Mouse (Mus musculus): ENCODE results near the gene Hoxd3. TPM values are rescaled to one million over a fixed set of nuclear protein-coding genes. Genes with fewer than 3 reads are reported as not detected.

Gene Hoxd3
- 0.99 TPM for polyA plus RNA-seq (2014; fragmentation: Illumina TruSeq; extraction: RNeasy Lipid Tissue Mini Kit (QIAGEN cat#74804); ENCODE audit: low read depth, low replicate concordance)

GRCm38 (mm10) chr2:74711721-74712621, at the start of gene Hoxd3, which contains the start of gene Hoxd4:
TSS of gene Hoxd3 (plus strand) at chr2:74711927.
TSS of gene Hoxd4 (plus strand) at chr2:74711929.

DNA sequence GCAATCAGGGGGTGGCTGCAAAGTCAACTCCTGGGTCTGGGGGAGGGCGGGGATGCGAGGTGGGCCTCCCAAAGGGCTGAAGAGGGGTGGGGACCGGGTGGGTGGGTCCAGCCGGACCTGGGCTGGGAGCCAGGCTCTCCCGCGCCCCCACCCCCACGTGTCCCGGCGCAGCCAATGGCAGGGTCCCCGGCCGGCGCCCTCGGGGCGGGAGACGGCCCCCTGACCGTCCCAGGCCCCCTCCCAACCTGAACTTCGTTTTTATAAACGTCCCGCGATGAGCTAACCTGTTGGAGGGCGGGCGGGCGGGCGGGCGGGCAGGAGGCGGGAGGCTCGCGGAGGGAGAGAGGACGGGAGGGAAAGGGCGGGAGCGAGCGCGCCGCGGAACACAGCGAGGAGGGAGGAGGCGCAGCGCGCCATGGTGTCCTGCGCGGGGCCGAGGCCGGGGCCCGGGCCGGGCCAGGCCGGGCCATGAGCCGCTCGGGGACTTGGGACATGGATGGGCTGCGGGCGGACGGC, 43.8 kb upstream of the Hoxd3 start, which contains the start of gene Hoxd13:
Hoxd13 (plus strand) TSS at position 469 of the 516 bp plus-strand sequence.

GRCm38 (mm10) chr2:74674881-74675665, 36.7 kb upstream of the Hoxd3 start, which contains the start of gene Hoxd12:
TSS of gene Hoxd12 (plus strand) at chr2:74675013.

DNA sequence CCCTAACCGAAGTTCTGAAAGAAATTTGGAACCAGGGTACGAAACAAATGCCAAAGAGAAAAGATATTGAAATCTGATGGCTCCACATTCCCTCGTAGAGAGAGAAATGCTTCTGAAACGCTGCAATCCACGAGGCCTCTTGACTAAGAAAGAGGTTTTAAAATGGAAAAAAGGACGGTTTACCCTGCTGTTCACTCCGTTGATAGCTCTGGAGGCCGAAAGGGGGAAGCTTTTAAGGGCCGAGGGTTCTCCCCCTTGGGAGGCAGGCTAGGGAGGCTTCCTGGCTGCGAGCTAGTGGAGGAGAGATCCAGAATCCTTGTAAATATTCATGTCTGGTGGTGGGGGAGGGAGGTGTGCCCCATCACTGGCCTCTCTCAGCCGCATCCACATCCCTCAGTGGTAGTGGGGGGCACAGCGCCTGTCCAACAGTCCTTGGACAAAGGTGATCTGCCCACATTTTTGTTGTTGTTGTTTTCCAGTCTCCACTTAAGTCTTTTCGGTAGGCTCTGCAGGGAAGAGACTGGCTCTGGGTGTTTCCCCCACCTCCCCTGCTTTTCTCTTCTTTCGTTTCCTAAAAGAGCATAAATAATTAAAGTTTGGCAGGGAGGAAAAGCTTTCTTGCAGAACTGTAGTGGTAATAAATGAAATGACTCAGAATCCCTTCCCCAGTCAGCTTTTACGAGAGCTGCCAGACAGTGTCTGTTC, 32.7 kb upstream of the Hoxd3 start, which contains the start of gene Hoxd11:
Hoxd11 (plus strand) TSS at position 667 of the 705 bp plus-strand sequence.

GRCm38 (mm10) chr2:74691022-74691951, 20.4 kb upstream of the Hoxd3 start, which contains the start of gene Hoxd10:
TSS of gene Hoxd10 (plus strand) at chr2:74691924.

DNA sequence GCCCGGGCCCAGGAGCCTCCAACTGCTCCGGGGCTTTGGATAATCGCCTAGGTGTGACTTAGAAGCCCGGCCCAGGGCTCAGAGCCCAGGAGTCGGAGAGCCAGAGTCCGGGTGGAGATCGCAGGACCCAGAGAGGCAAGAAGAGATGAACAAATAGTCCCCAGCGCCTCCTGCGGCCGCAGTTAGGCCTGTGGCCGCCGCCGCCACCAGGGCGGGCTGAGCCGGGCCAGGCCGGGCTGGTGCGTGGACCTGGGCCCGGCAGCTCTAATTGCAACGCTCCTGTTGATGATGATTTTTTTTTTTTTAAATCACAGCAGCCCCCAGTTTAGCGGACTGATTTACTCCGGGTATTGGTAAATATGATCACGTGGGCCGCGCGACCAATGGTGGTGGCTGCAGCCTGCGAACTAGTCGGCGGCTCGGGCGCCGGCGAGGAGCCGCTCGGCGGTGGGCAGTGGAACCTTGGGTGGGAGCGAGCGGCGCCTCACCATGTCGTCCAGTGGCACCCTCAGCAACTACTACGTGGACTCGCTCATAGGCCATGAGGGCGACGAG, 14.1 kb upstream of the Hoxd3 start, which contains the start of gene Hoxd9:
Hoxd9 (plus strand) TSS at position 161 of the 555 bp plus-strand sequence.

DNA sequence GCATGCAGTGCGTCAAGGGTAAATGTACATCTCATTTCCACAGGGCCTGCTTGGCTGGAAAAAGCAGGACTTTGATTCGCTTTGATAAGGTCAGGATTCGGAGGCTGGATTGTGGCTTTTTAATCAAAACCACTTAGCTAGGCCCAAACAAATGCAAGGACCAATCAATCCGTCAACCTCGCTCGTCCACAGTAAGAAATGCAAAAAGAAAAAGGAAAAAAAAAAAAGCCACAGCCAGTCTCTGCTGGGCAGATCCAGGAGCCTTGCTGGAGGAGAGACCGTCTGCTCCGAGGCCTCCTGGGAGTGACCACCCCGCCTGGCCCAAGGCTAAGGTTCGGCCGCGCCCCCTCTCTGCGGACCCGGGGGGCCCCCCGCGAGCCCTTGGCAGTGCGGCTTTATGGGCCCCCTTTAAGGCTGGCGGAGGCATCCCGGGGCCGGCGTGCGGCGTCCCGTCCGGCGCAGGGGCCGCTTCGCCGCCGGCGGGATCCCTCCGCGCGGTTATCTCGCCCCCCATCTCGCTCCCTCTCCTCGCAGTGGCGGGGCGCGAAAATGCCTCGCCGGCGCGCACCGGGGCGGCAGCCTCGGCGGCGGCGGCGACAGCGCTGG, 7.2 kb upstream of the Hoxd3 start, which contains the start of gene Hoxd8:
Hoxd8 (plus strand) TSS at position 223 of the 606 bp plus-strand sequence.

DNA sequence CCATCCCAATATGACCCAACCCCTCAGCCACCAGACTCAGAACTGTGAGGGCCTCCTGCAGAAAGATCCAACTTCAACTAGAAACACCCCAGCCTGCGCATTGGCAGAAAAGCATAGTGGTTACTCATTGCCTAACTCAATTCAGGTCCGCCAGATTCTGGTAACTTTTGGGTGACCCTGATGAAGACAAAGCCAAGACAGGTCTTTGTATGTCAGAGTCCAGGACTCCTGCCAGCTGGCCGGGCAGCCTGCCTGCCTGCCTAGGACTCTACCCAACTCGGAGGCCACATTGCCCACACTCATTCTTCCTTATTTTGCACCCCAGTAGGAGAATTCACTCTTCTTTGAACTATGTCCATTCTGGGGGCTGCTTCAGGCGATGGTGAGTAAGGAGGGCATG, 14.8 kb downstream of the Hoxd3 start, which contains the start of gene Gm28230:
Gm28230 (plus strand) TSS at position 178 of the 400 bp plus-strand sequence.

GRCm38 (mm10) chr2:74762522-74763244, 51.0 kb downstream of the Hoxd3 start, which contains the start of gene Hoxd1:
TSS of gene Hoxd1 (plus strand) at chr2:74762980.

Other genes starting within 250 kb of the Hoxd3 start
- gene Lnpk, start 132.5 kb upstream of the Hoxd3 start, polyA plus RNA-seq (2014; fragmentation: Illumina TruSeq; extraction: RNeasy Lipid Tissue Mini Kit (QIAGEN cat#74804); ENCODE audit: low read depth, low replicate concordance), result 47.4 TPM
- gene Evx2, start 52.4 kb upstream of the Hoxd3 start, polyA plus RNA-seq (2014; fragmentation: Illumina TruSeq; extraction: RNeasy Lipid Tissue Mini Kit (QIAGEN cat#74804); ENCODE audit: low read depth, low replicate concordance), result not detected
- not detected for gene Hoxd13, start 43.6 kb upstream of the Hoxd3 start, polyA plus RNA-seq (2014; fragmentation: Illumina TruSeq; extraction: RNeasy Lipid Tissue Mini Kit (QIAGEN cat#74804); ENCODE audit: low read depth, low replicate concordance)
- gene Hoxd12, start 36.9 kb upstream of the Hoxd3 start, polyA plus RNA-seq (2014; fragmentation: Illumina TruSeq; extraction: RNeasy Lipid Tissue Mini Kit (QIAGEN cat#74804); ENCODE audit: low read depth, low replicate concordance), result not detected
- not detected for gene Hoxd11, start 32.4 kb upstream of the Hoxd3 start, polyA plus RNA-seq (2014; fragmentation: Illumina TruSeq; extraction: RNeasy Lipid Tissue Mini Kit (QIAGEN cat#74804); ENCODE audit: low read depth, low replicate concordance)
- 0.29 TPM for gene Hoxd10, start 20.0 kb upstream of the Hoxd3 start, polyA plus RNA-seq (2014; fragmentation: Illumina TruSeq; extraction: RNeasy Lipid Tissue Mini Kit (QIAGEN cat#74804); ENCODE audit: low read depth, low replicate concordance)
- gene Hoxd9, start 14.2 kb upstream of the Hoxd3 start, polyA plus RNA-seq (2014; fragmentation: Illumina TruSeq; extraction: RNeasy Lipid Tissue Mini Kit (QIAGEN cat#74804); ENCODE audit: low read depth, low replicate concordance), result 2.2 TPM
- 46.0 TPM for gene Hoxd8, start 7.3 kb upstream of the Hoxd3 start, polyA plus RNA-seq (2014; fragmentation: Illumina TruSeq; extraction: RNeasy Lipid Tissue Mini Kit (QIAGEN cat#74804); ENCODE audit: low read depth, low replicate concordance)
- 5.1 TPM for gene Hoxd4, start within 50 bp of the Hoxd3 start, polyA plus RNA-seq (2014; fragmentation: Illumina TruSeq; extraction: RNeasy Lipid Tissue Mini Kit (QIAGEN cat#74804); ENCODE audit: low read depth, low replicate concordance)
- 0.35 TPM for gene Gm28230, start 14.8 kb downstream of the Hoxd3 start, polyA plus RNA-seq (2014; fragmentation: Illumina TruSeq; extraction: RNeasy Lipid Tissue Mini Kit (QIAGEN cat#74804); ENCODE audit: low read depth, low replicate concordance)
- not detected for gene Hoxd1, start 51.1 kb downstream of the Hoxd3 start, polyA plus RNA-seq (2014; fragmentation: Illumina TruSeq; extraction: RNeasy Lipid Tissue Mini Kit (QIAGEN cat#74804); ENCODE audit: low read depth, low replicate concordance)
- 252 TPM for gene Mtx2, start 113.9 kb downstream of the Hoxd3 start, polyA plus RNA-seq (2014; fragmentation: Illumina TruSeq; extraction: RNeasy Lipid Tissue Mini Kit (QIAGEN cat#74804); ENCODE audit: low read depth, low replicate concordance)

Measured in adrenal gland, adult 10 weeks (tissue).